Mouse (Mus musculus): Measurements from ENCODE around the gene Lcn8.

The Lcn8 gene

DNA sequence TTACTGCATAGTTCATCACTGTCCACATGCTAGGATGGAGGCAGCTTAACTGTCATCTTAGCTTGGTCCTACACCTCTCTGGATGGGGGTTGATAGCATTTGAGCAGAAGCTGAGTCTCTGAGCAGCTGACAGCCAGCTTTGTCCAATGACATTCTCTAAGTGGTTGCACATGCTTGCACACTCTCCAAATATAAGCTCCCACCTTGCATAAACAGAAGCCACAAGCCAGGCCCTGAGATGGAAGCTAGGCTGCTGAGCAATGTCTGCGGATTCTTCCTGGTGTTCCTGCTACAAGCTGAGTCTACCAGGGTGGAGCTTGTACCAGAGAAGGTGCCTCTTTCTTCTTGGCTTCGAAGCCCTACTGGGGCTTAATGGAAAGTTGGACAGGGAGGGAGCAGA, at the start of gene Lcn8:
Gene Lcn8 (plus strand): TSS at position 219 of the 400 bp plus-strand sequence.
- CTCF ChIA-PET = interaction anchor here in 3 of 4 experiments (0.5 to 1.5 kb wide), 3 partner anchors 31 to 279 kb away, joined by 4 read pairs; partner anchors contain the start of gene Tmem141 (in 1 of the 3)

DNA sequence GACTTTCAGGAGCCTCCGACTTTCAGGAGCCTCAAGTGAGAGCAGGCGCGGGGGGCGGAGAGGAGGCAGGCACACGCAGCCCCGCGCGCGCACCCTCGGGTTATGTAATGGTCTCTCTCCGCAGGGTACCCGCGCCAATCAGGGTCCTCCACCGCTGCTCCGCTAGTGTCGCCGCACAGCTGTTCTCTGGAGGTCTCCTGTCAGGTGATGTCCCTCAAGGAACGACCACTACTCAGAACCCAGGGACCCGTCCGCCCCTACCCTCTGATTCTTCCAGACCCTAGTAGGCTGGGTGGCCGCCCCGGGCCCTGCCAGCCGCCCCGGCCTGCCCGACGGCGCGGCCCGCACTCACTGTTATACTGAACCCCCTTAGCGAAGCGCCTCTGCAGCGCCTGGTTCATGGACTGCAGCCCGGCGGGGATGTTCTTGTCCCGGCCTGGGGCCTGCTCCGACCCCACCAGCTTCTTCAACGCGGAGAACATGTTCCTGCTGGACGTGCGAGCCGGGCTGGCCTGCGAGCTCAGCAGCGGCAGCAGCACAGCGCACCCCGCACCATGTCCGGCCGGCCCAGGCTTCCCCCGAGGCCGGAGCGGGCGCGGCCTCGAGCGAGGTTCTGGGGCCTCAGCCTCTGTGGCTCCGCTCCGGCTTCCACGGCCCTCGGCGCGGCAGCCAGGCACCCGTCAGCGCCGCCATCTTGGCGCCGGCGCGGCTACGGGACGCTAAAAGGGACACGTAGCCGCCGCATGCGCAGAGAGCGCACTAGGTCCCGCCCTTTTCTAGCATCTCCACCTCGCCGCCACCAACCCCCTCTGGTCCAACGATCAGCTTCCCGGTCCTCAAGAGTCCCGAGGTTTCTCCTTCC, 44.9 kb upstream of the Lcn8 start, which contains the start of gene Rabl6:
Gene Rabl6 (minus strand): TSS at position 761 of the 862 bp plus-strand sequence.
- CTCF ChIA-PET = interaction anchor here in 3 of 4 experiments (1.1 to 1.7 kb wide), 3 partner anchors 8 to 27 kb away, joined by 3 to 5 read pairs (median 4); partner anchors contain the start of gene Ajm1 (in 2 of the 3)
- POLR2A ChIA-PET = interaction anchor here (0.6 to 4.1 kb wide), 23 partner anchors 9 to 100 kb away, joined by 3 to 25 read pairs (median 3); partner anchors contain the start of genes Phpt1 (in 3 of the 4), Ajm1 (in 2 of the 4), Mamdc4 (in 2 of the 4) and Tmem141 (in 2 of the 4)

More for the DNA sequence above, at the start of gene Lcn8:
- POLR2A ChIA-PET = interaction anchor here in 1 of 4 experiments (0.6 kb wide), 1 partner anchor 25 kb away, joined by 4 read pairs; the partner anchor contains the start of gene Fcna

DNA sequence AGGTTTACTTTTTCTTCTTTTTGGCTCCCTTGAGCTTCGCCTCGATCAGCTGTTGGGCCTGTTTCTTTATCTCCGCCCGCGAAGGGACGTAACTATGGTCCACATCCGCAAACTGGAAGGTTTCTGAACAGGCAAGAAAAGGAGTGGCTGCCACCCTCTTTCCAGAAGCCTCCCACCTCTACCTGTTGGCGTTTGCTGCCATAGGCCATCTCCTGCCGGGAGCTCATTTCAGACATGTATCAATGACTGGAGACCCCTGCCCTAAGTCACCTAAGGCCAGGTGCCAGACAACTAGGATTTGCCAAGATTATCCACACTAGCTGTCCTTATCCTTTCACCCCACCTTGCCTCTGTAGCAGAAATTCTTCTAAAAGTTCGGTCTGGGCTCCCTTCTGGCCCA, 44.2 kb upstream of the Lcn8 start:
- ChIA-PET CTCF (interaction anchor here in 2 of 4 experiments (0.7 to 1.3 kb wide), 3 partner anchors 9 to 28 kb away, joined by 3 to 5 read pairs (median 3); partner anchors contain the start of genes Ajm1 (in 2 of the 2) and Ccdc183 (in 1 of the 2)), POLR2A (interaction anchor here (0.7 to 4.1 kb wide), 23 partner anchors 9 to 100 kb away, joined by 3 to 25 read pairs (median 3); partner anchors contain the start of genes Phpt1 (in 3 of the 4), Ajm1 (in 2 of the 4), Mamdc4 (in 2 of the 4) and Tmem141 (in 2 of the 4))

DNA sequence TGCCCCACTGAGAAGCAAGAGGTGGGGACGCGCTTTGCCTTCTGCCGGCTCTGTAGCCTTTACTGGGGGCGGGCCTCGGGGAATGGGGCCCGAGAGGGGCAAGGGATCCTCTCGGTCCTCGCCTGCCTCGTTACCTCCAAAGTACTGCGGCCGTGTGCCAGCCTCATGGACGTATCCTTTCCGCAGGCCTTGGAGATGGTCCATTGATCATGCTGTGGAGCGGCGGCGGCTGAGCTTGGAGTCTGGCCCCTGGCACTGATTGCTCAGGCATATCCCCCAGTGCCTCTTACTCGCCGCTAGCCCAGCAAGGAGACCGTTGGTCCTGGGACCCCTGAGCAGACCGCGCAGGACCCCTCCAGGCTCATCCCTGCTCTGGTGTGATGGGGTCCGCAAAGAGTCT, 36.5 kb upstream of the Lcn8 start:
- CTCF ChIA-PET = interaction anchor here in 2 of 4 experiments (0.9 to 1.8 kb wide), 8 partner anchors 8 to 78 kb away, joined by 3 to 9 read pairs (median 3); partner anchors contain the start of genes Ajm1 (in 1 of the 2) and Edf1 (in 1 of the 2)
- POLR2A ChIA-PET = interaction anchor here in 2 of 4 experiments (0.6 to 1.0 kb wide), 5 partner anchors 9 to 244 kb away, joined by 3 to 4 read pairs (median 3); partner anchors contain the start of genes Edf1 (in 1 of the 2) and Sapcd2 (in 1 of the 2)

DNA sequence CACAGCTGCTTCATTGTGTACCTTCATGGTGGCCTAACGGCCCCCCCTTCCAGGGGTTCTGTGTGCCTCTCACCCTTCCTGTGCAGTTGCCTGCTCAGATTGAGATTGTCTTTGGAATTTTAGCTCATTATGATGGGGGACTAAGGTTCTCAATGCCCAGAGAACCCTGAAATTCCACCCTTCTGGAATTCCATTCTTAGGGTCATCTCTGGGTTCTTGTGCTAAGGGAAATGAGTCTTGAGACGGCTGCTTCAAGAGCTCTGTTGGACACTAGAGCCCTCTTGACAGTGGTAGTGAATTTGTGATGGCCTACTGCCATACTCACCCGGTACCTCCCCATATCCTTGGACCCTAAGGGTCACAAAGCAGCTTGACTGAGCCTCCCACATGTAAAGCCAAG, 35.3 kb upstream of the Lcn8 start, which contains the start of gene Ccdc183:
Gene Ccdc183 (minus strand): TSS at position 101 of the 400 bp plus-strand sequence.
- ChIA-PET POLR2A (interaction anchor here in 2 of 4 experiments (0.8 to 1.2 kb wide), 3 partner anchors 9 to 42 kb away, joined by 3 read pairs; partner anchors contain the start of genes Mamdc4 (in 1 of the 2), Phpt1 (in 1 of the 2) and Rabl6 (in 1 of the 2)), CTCF (interaction anchor here in 2 of 4 experiments (0.7 to 1.4 kb wide), 2 partner anchors 9 to 491 kb away, joined by 3 read pairs; no protein-coding TSS in a partner anchor)

DNA sequence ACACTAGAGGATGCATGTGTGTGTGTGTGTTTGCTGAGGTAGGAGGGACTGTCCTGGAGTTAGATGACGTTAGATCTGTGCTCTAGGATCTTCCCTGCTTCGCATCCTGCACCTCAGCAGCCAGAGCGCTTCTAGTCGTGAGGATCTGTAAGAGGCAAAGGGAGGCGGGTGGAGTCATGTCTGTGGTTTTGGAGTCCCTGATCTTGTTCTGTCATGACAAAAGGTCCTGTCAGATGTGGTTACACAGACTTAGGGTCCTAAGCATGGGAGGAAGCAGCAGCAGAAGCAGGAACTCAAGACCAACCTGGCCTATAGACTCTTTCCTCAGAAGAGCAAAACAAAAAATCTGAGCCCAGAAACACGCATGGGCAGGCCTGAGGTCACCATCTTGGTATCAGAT, 32.5 kb upstream of the Lcn8 start:
- POLR2A ChIA-PET = interaction anchor here in 1 of 4 experiments (1.0 kb wide), 1 partner anchor 12 kb away, joined by 6 read pairs; the partner anchor contains the start of gene Rabl6
- CTCF ChIA-PET = interaction anchor here in 1 of 4 experiments (0.9 kb wide), 1 partner anchor 39 kb away, joined by 5 read pairs; the partner anchor contains the start of gene Ajm1

DNA sequence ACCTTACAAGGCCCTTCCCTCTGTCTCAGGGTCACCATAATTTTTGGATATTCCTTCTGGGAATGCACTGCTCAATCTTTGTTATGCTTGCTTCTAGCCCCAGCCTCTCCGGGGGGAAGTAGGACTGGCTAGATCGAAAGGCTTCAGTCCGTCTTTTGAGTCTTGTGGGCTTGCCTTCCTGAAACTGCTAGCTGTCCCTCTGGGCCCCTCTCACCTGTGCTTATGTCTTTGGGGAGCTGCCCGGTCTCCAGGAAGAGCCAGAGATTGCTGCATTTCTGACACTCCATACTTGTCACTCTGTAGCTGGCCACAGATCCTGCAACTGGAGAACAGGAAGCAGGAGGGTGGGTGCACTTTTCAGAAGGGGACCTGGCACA, 32.1 kb upstream of the Lcn8 start:
- ChIA-PET CTCF (interaction anchor here in 3 of 4 experiments (0.9 to 1.2 kb wide), 2 partner anchors 39 to 73 kb away, joined by 4 to 5 read pairs (median 5); partner anchors contain the start of gene Ajm1 (in 2 of the 3)), POLR2A (interaction anchor here in 2 of 4 experiments (1.0 to 1.4 kb wide), 4 partner anchors 12 to 1014 kb away, joined by 3 to 6 read pairs (median 3); partner anchors contain the start of genes Arrdc1 (in 1 of the 2) and Rabl6 (in 1 of the 2))

DNA sequence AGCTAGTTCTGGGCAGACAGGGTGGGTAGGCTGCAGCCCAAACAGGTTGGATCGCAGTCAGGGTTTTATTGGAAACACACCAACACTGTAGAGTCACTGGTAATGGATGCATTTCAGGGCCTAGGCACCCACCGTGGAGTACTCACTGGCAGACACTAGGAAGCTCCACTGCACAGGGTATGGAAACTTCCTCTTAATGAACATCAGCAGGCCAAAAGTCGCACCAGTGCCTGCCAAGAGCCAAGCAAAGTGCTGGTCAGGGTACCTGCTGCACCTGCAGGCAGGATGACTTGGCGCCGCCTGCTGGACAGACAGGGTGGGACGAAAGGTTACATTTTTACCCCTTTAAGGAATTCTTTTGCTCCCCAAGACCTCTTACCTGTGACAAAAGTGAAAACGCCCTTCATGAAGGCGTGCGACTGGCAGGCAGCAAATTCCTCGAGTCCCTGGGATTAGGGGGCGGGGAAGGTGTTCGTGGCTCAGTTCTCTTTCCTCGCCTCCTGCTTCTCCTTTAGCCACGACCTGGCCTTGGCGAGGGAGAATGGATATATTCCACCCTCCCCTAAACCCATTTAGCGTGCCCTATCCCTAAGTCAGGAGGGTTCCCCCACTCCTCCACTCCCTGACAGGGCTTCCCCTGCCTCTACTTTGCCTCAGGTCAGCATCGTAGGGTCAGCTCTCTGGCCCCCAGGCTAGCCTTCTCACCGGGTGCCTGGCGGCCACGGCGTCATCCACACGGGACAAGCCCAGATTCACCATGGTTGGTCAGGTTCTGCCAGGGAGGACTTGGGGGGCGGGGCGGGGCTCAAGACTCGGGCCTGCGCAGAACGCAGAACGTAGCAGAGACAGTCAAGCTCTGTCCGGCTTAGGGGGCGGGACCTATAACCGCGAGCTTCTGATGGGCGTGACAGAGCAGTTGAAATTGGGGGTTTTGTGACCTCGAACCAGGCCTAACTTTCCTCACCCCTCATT, 31.4 kb upstream of the Lcn8 start, which contains the start of gene Tmem141:
Gene Tmem141 (minus strand): TSS at position 777 of the 972 bp plus-strand sequence.
- CTCF ChIA-PET = interaction anchor here (0.6 to 1.2 kb wide), 17 partner anchors 9 to 433 kb away, joined by 3 to 8 read pairs (median 4); partner anchors contain the start of genes Ajm1 (in 3 of the 4), Edf1 (in 2 of the 4), Abca2 (in 1 of the 4) and Lcn8 (in 1 of the 4)

DNA sequence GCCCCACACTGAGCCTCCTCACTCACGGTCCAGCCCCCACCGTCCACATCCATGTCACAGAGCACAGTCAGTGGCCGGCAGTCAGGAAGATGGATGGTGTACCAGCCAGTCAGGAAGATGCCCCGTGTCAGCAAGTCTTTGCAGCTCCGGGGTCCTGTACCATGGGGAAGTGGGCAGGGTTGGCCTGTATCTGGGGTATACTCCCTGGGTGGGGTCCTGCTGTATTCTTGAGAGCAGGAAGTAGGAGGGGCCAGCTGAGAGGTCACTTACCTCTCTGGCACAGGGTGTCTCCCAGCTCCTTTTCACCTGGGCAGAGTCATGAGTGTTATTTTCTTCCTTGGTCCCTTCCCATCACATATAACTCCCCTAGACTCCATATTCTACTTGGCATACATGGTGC, 26.9 kb upstream of the Lcn8 start:
- ChIA-PET POLR2A (interaction anchor here in 1 of 4 experiments (0.8 kb wide), 1 partner anchor 14 kb away, joined by 4 read pairs; no protein-coding TSS in a partner anchor), CTCF (no interaction called here)

More for the DNA sequence above, 31.4 kb upstream of the Lcn8 start, which contains the start of gene Tmem141:
- POLR2A ChIA-PET = interaction anchor here in 2 of 4 experiments (0.6 to 1.4 kb wide), 14 partner anchors 13 to 1014 kb away, joined by 3 to 8 read pairs (median 4); partner anchors contain the start of genes Rabl6 (in 2 of the 2), Arrdc1 (in 1 of the 2), Camsap1 (in 1 of the 2) and Mamdc4 (in 1 of the 2)

DNA sequence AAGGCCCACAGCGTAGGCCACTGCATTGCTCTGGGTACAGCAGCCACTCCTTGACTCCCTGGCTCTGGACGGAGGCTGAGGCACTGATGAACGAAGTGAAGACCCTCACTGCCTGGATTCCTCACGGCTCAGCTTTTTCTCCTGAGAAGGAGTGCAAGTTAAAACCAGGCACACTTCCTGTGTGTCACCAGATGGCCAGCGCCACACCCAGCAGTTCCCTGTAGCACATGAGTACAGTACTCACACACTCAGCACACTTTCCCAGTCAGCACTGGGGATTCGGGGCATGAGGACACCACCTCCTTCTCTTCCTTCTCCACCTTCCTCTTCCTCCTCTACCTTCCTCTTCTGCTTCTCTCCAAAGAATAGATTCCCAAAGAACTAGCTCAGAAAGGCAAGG, 25.1 kb upstream of the Lcn8 start, which contains the start of gene Fcna:
Gene Fcna (minus strand): TSS at position 220 of the 400 bp plus-strand sequence.
- CTCF ChIA-PET = interaction anchor here in 3 of 4 experiments (0.5 to 0.9 kb wide), 6 partner anchors 12 to 625 kb away, joined by 3 to 12 read pairs (median 5); no protein-coding TSS in a partner anchor
- POLR2A ChIA-PET = interaction anchor here in 1 of 4 experiments (1.1 kb wide), 1 partner anchor 25 kb away, joined by 4 read pairs; the partner anchor contains the start of gene Lcn8

DNA sequence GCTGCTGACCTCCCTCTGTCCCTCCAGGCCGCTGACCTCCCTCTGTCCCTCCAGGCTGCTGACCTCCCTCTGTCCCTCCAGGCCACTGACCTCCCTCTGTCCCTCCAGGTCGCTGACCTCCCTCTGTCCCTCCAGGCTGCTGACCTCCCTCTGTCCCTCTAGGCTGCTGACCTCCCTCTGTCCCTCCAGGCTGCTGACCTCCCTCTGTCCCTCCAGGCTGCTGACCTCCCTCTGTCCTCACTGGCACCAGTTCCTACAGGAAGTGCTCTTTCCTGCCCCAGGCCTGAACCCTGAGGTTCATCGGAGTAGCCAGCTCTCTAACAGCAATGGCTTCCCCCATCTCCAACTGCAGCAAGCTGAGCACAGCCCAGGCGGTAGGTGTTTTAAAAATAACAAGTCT, 24.2 kb upstream of the Lcn8 start:
- CTCF ChIA-PET = interaction anchor here in 1 of 4 experiments (0.9 to 1.2 kb wide), 2 partner anchors 11 to 37 kb away, joined by 3 read pairs; no protein-coding TSS in a partner anchor
- POLR2A ChIA-PET = no interaction called here

DNA sequence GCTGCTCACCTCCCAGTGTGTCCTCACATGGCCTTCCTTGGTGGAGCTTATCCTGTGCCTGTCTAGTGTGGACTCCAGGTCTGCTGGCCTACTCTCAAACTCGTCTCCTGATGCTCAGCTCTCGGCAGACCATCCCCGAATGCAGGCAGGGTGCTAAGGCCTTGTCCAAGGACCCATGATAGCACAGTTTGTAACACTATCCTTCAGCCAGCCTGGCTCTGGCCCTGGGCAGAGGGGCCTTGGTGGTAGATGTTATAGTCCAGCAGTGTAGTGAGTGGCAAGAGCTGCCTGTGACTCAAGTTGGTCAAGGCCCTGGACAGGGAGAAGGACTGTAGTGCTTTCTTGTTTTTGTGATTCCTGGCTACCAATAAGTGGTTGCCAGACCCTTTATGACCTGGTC, 19.3 kb upstream of the Lcn8 start:
- POLR2A ChIA-PET = interaction anchor here in 2 of 4 experiments (0.6 to 0.7 kb wide), 2 partner anchors 46 to 59 kb away, joined by 3 to 5 read pairs; no protein-coding TSS in a partner anchor
- CTCF ChIA-PET = interaction anchor here in 3 of 4 experiments (0.6 to 1.3 kb wide), 5 partner anchors 12 to 464 kb away, joined by 3 to 6 read pairs (median 3); partner anchors contain the start of genes Lcn5 (in 1 of the 3) and Tmem141 (in 1 of the 3)

DNA sequence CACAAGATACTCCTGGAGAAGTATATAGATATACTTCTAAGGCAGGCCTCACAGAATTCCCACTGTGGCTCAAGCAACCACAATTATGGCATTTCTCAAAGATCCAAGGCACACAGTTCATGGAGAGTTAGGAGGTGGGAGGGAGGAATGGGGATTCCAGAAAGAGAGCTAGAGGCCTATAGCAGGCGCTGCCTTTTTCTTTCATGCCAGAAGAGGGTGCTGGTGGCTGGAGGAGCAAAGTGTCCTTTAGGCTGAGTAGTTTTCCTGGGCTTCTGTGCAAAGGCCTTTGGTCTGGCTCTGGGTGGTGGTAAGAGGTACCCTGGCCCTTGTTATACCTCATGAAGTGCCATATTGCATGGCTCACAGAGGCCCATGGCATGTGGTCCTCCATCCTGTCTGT, 18.9 kb upstream of the Lcn8 start:
- CTCF ChIA-PET = interaction anchor here in 3 of 4 experiments (0.6 to 1.3 kb wide), 4 partner anchors 12 to 464 kb away, joined by 3 read pairs; partner anchors contain the start of gene Tmem141 (in 1 of the 3)
- POLR2A ChIA-PET = interaction anchor here in 1 of 4 experiments (0.7 kb wide), 1 partner anchor 46 kb away, joined by 3 read pairs; no protein-coding TSS in a partner anchor

DNA sequence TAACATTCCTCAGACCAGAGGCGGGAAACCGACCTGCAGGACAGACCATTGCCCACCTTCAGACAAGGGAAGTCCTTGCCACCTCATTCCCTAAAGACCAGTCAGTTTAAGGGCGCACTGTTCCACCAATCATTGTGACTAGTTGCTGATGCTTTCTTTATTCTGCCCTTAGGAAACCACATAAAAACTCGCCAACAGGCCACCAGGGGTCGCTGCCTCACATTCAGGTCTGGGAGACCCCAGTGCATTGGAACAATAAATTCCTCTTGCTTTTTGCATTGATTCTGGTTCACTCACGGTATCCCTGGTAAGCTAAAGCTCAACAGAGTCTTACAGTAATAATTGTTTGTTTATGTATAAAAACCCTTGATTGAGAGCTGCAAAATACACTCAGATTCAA, 13.0 kb upstream of the Lcn8 start:
- ChIA-PET POLR2A (interaction anchor here in 1 of 4 experiments (0.6 kb wide), 1 partner anchor 86 kb away, joined by 6 read pairs; no protein-coding TSS in a partner anchor), CTCF (interaction anchor here (0.6 to 1.1 kb wide), 5 partner anchors 9 to 1312 kb away, joined by 3 to 6 read pairs (median 3); partner anchors contain the start of genes Ajm1 (in 1 of the 4) and Fcna (in 1 of the 4))

DNA sequence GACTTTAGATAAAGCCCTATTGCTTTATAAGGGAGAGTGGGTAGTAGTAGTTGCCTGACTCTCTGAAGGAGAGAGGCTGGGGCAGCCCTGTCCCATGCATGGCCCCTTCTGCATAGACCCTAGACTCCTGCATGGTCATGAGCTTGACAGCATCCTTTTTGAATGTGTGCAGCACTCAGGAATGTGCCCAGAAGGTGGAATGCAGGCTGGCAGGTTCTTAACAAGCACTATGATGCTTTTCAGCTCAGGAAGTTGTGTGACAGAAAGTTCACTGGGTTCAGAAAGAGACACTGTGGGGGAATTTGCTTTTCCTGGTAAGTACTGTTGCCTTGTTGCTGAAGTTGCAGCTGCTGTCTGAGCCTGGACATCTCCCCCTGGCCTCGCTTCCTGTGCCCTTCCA, 1.6 kb downstream of the Lcn8 start:
- ChIA-PET POLR2A (no interaction called here), CTCF (no interaction called here)

DNA sequence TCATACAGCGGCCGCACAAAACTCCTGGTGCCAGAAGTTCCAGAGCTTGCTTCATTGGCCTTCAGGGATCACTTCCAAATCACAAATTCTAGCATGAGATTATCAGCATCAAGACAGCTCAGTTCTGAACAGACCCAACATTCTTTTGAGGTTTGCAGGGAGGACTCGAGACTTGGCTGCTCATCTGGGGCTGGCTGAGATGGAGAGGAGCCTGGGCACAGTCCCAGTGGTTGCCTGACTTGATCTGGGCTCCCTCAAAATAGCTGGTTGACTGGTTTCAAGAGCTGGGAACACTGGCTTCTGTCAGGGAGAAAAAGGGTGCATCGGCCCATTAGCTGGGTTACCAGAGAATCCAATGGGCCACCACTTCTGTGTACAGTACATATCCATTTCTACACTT, 3.8 kb downstream of the Lcn8 start:
- ChIA-PET CTCF (interaction anchor here in 1 of 4 experiments (0.6 kb wide), 1 partner anchor 16 kb away, joined by 3 read pairs; no protein-coding TSS in a partner anchor), POLR2A (interaction anchor here in 1 of 4 experiments (0.9 kb wide), 1 partner anchor 150 kb away, joined by 3 read pairs; no protein-coding TSS in a partner anchor)
